Mouse (Mus musculus) kidney, adult 2 months (tissue): Measurements from ENCODE around the gene Tinf2.

Source experiments
- CTCF ChIP-seq: fragments of 200-500 bp; conservative IDR thresholded peaks from 2 replicates; pipeline ENCODE4 v1.5.1; 2011; ENCODE audit warnings: low read depth, mild to moderate bottlenecking, control low read depth, low read length, moderate library complexity, mixed read lengths; ENCODE audit not compliant: insufficient read depth, insufficient read length
- POLR2A ChIP-seq: fragments of 200-500 bp; IDR thresholded peaks from one replicate; pipeline ENCODE4 v1.6.1; 2011; ENCODE audit warnings: low read depth, low read length, control low read depth

GRCm38 (mm10) chr14:55681160-55682117, at the start of gene Tinf2:
- peak; percentile 78 for TF ChIP-seq CTCF
- no peak for TF ChIP-seq POLR2A
